Mouse (Mus musculus): ENCODE data around the gene Ttll11. TPM values are rescaled to one million over a fixed set of nuclear protein-coding genes. Genes with fewer than 3 reads are reported as not detected.
A peak's percentile ranks its signal among the peaks of the same experiment; 100 is the strongest.

The Ttll11 gene
- polyA plus RNA-seq, 1 experiment from 2014 or later, result 0.75 TPM

GRCm38 (mm10) chr2:35851420-35852163 lies 128.1 kb downstream of the Ttll11 start:
- Histone ChIP-seq H3K4me3 (ENCODE audit: low read length) (no peak overlapping the region), H3K27me3 (ENCODE audit: insufficient read depth, low read length) (0 out of 2 replicates have a peak, but pooled peaks cover 4% of the 10 kb centered on the region), H3K9me3 (ENCODE audit: low read length) (no peaks in the 10 kb centered on the region), H3K9ac (replicated peaks; ENCODE audit: low read length) (no peak overlapping the region), H3K27ac (ENCODE audit: low read length) (no peak overlapping the region), H3K4me1 (ENCODE audit: insufficient read depth, low read length) (peaks cover 22% of the 10 kb centered on the region; the same call in 1 of the 2 replicates), H3K36me3 (ENCODE audit: insufficient read depth, low read length) (no peaks in the 10 kb centered on the region), H3K4me2 (replicated peaks; ENCODE audit: low read depth, low read length) (peak overlapping the region; percentile 31)
- ATAC-seq (ENCODE audit: low FRiP score, low TSS enrichment), result peak; percentile 39; the same call in 1 of the 2 replicates
- 7% methylated on average over 17 of the region's 17 CpGs for WGBS

- WGBS, result 30% methylated on average over 10 of the region's 10 CpGs
- no peak overlapping the region for H3K4me2 ChIP-seq (replicated peaks; ENCODE audit: low read depth, low read length)
- peak; percentile 71; the same call in 1 of the 2 replicates for ATAC-seq (ENCODE audit: low FRiP score, low TSS enrichment)
- H3K27ac ChIP-seq (ENCODE audit: low read length), result no peak overlapping the region
- H3K4me1 ChIP-seq (ENCODE audit: insufficient read depth, low read length), result peaks cover 22% of the 10 kb centered on the region; the same call in 1 of the 2 replicates
- H3K4me3 ChIP-seq (ENCODE audit: low read length), result no peak overlapping the region
- no peaks in the 10 kb centered on the region for H3K36me3 ChIP-seq (ENCODE audit: insufficient read depth, low read length)
- H3K27me3 ChIP-seq (ENCODE audit: insufficient read depth, low read length), result 0 out of 2 replicates have a peak, but pooled peaks cover 4% of the 10 kb centered on the region
- no peaks in the 10 kb centered on the region for H3K9me3 ChIP-seq (ENCODE audit: low read length)
- H3K9ac ChIP-seq (replicated peaks; ENCODE audit: low read length), result no peak overlapping the region
Measured at GRCm38 (mm10) chr2:35849632-35850230, 130.0 kb downstream of the Ttll11 start.

GRCm38 (mm10) chr2:35845611-35846504 lies 133.9 kb downstream of the Ttll11 start:
- no peak overlapping the region for H3K27ac ChIP-seq (ENCODE audit: low read length)
- no peak overlapping the region for H3K4me2 ChIP-seq (replicated peaks; ENCODE audit: low read depth, low read length)
- no peaks in the 10 kb centered on the region for H3K9me3 ChIP-seq (ENCODE audit: low read length)
- H3K4me3 ChIP-seq (ENCODE audit: low read length), result no peak overlapping the region
- H3K36me3 ChIP-seq (ENCODE audit: insufficient read depth, low read length), result no peaks in the 10 kb centered on the region
- 0 out of 2 replicates have a peak, but pooled peaks cover 2% of the 10 kb centered on the region for H3K27me3 ChIP-seq (ENCODE audit: insufficient read depth, low read length)
- 60% methylated on average over 11 of the region's 11 CpGs for WGBS
- ATAC-seq (ENCODE audit: low FRiP score, low TSS enrichment), result no peak
- H3K4me1 ChIP-seq (ENCODE audit: insufficient read depth, low read length), result peaks cover 25% of the 10 kb centered on the region
- no peak overlapping the region for H3K9ac ChIP-seq (replicated peaks; ENCODE audit: low read length)

GRCm38 (mm10) chr2:35843896-35844690 lies 135.6 kb downstream of the Ttll11 start:
- Histone ChIP-seq H3K27ac (ENCODE audit: low read length) (no peak overlapping the region), H3K27me3 (ENCODE audit: insufficient read depth, low read length) (no peaks in the 10 kb centered on the region), H3K9ac (replicated peaks; ENCODE audit: low read length) (no peak overlapping the region), H3K9me3 (ENCODE audit: low read length) (no peaks in the 10 kb centered on the region), H3K4me3 (ENCODE audit: low read length) (no peak overlapping the region), H3K4me1 (ENCODE audit: insufficient read depth, low read length) (peaks cover 19% of the 10 kb centered on the region), H3K4me2 (replicated peaks; ENCODE audit: low read depth, low read length) (0 out of 2 replicates have a peak overlapping the region, but pooled peaks have one; percentile 4), H3K36me3 (ENCODE audit: insufficient read depth, low read length) (no peaks in the 10 kb centered on the region)
- 13% methylated on average over 13 of the region's 13 CpGs for WGBS
- peak; percentile 52; the same call in 1 of the 2 replicates for ATAC-seq (ENCODE audit: low FRiP score, low TSS enrichment)

GRCm38 (mm10) chr2:35842780-35843474 lies 136.8 kb downstream of the Ttll11 start:
- Histone ChIP-seq H3K9me3 (ENCODE audit: low read length) (no peaks in the 10 kb centered on the region), H3K9ac (replicated peaks; ENCODE audit: low read length) (no peak overlapping the region), H3K27ac (ENCODE audit: low read length) (no peak overlapping the region), H3K36me3 (ENCODE audit: insufficient read depth, low read length) (no peaks in the 10 kb centered on the region), H3K4me3 (ENCODE audit: low read length) (no peak overlapping the region), H3K4me2 (replicated peaks; ENCODE audit: low read depth, low read length) (no peak overlapping the region), H3K27me3 (ENCODE audit: insufficient read depth, low read length) (no peaks in the 10 kb centered on the region), H3K4me1 (ENCODE audit: insufficient read depth, low read length) (peaks cover 19% of the 10 kb centered on the region)
- 70% methylated on average over 16 of the region's 16 CpGs for WGBS
- ATAC-seq (ENCODE audit: low FRiP score, low TSS enrichment), result no peak

GRCm38 (mm10) chr2:35841841-35842420 lies 137.8 kb downstream of the Ttll11 start:
- no peak for ATAC-seq (ENCODE audit: low FRiP score, low TSS enrichment)
- H3K4me2 ChIP-seq (replicated peaks; ENCODE audit: low read depth, low read length), result no peak overlapping the region

GRCm38 (mm10) chr2:35840956-35841816 lies 138.5 kb downstream of the Ttll11 start:
- H3K9me3 ChIP-seq (ENCODE audit: low read length), result peaks cover 7% of the 10 kb centered on the region; the same call in 1 of the 2 replicates
- peak overlapping the region; percentile 35; the same call in 1 of the 2 replicates for H3K27ac ChIP-seq (ENCODE audit: low read length)
- H3K4me2 ChIP-seq (replicated peaks; ENCODE audit: low read depth, low read length), result no peak overlapping the region; the same call in 1 of the 2 replicates
- no peaks in the 10 kb centered on the region for H3K36me3 ChIP-seq (ENCODE audit: insufficient read depth, low read length)
- no peaks in the 10 kb centered on the region for H3K27me3 ChIP-seq (ENCODE audit: insufficient read depth, low read length)
- H3K9ac ChIP-seq (replicated peaks; ENCODE audit: low read length), result no peak overlapping the region
- H3K4me3 ChIP-seq (ENCODE audit: low read length), result no peak overlapping the region
- H3K4me1 ChIP-seq (ENCODE audit: insufficient read depth, low read length), result peaks cover 19% of the 10 kb centered on the region
- ATAC-seq (ENCODE audit: low FRiP score, low TSS enrichment), result 0 out of 2 replicates have a peak, but pooled peaks have one; percentile 29
- 18% methylated on average over 14 of the region's 14 CpGs for WGBS

More at GRCm38 (mm10) chr2:35841841-35842420, 137.8 kb downstream of the Ttll11 start:
- Histone ChIP-seq H3K36me3 (ENCODE audit: insufficient read depth, low read length) (no peaks in the 10 kb centered on the region), H3K9me3 (ENCODE audit: low read length) (peaks cover 7% of the 10 kb centered on the region; the same call in 1 of the 2 replicates), H3K4me3 (ENCODE audit: low read length) (no peak overlapping the region), H3K9ac (replicated peaks; ENCODE audit: low read length) (no peak overlapping the region), H3K27me3 (ENCODE audit: insufficient read depth, low read length) (no peaks in the 10 kb centered on the region), H3K27ac (ENCODE audit: low read length) (peak overlapping the region; percentile 35; the same call in 1 of the 2 replicates), H3K4me1 (ENCODE audit: insufficient read depth, low read length) (peaks cover 19% of the 10 kb centered on the region)
- WGBS, result 61% methylated on average over 4 of the region's 4 CpGs
